Mouse (Mus musculus) liver, embryonic 13.5 days (tissue): ENCODE measurements around the gene Kdm3a. TPM values are rescaled to one million over a fixed set of nuclear protein-coding genes. Genes with fewer than 3 reads are reported as not detected.
A peak's percentile ranks its signal among the peaks of the same experiment; 100 is the strongest.

Source experiments
- ATAC-seq: fragments of 200-750 bp; cut with Nextera tagmentation; 2 replicates; pipeline ENCODE4 v1.8.0; 2017; ENCODE audit warnings: low read depth, mild to moderate bottlenecking, moderate number of reproducible peaks, moderate library complexity
- DNase-seq: peaks from one replicate; pipeline ENCODE4 v3.0.0; 2022
- H3K27ac ChIP-seq: fragments of 300-500 bp; sonication (generic); 2 replicates; pipeline ENCODE4 v1.5.1; 2015; ENCODE audit warnings: moderate library complexity, mild to moderate bottlenecking, inconsistent platforms
- H3K27me3 ChIP-seq: fragments of 300-500 bp; sonication (generic); 2 replicates; pipeline ENCODE4 v1.6.1; 2015; ENCODE audit warnings: mild to moderate bottlenecking, inconsistent platforms
- H3K36me3 ChIP-seq: fragments of 300-500 bp; sonication (generic); 2 replicates; pipeline ENCODE4 v1.6.1; 2015; ENCODE audit warnings: mild to moderate bottlenecking, inconsistent platforms
- H3K4me1 ChIP-seq: fragments of 300-500 bp; sonication (generic); replicated peaks from 2 replicates; pipeline ENCODE4 v1.6.1; 2015; ENCODE audit warnings: inconsistent platforms
- H3K4me2 ChIP-seq: fragments of 300-500 bp; sonication (generic); 2 replicates; pipeline ENCODE4 v1.6.1; 2015; ENCODE audit warnings: inconsistent platforms, mild to moderate bottlenecking, moderate library complexity
- H3K4me3 ChIP-seq: fragments of 300-500 bp; sonication (generic); replicated peaks from 2 replicates; pipeline ENCODE4 v1.5.1; 2015; ENCODE audit warnings: mild to moderate bottlenecking, inconsistent platforms
- H3K9ac ChIP-seq: fragments of 300-500 bp; sonication (generic); 2 replicates; pipeline ENCODE4 v1.6.1; 2015; ENCODE audit warnings: mild to moderate bottlenecking, inconsistent platforms
- H3K9me3 ChIP-seq: fragments of 300-500 bp; sonication (generic); replicated peaks from 2 replicates; pipeline ENCODE4 v1.6.1; 2016; ENCODE audit warnings: inconsistent platforms
- WGBS: fragments of 180-500 bp; shearing (Covaris S2); methylation state at CpG from one replicate; pipeline ENCODE4 v1.1.7; 2015; ENCODE audit not compliant: insufficient replicate concordance; 5-methylcytosine and 5-hydroxymethylcytosine counted together
- polyA plus RNA-seq: library from polyadenylated mRNA; unstranded; fragments of >200 nt; fragmentation: Nextera tagmentation; extraction: Ambion mirVana; gene quantifications from 2 replicates; pipeline ENCODE4 v1.2.1, GENCODE M21; 2015

The Kdm3a gene
- 10.5 and 15.2 TPM in 2 replicates for polyA plus RNA-seq

GRCm38 (mm10) chr6:71632829-71633662 lies at the start of gene Kdm3a:
Kdm3a (minus strand) TSS chr6:71632990.
- Histone ChIP-seq H3K27ac (peak within 1 kb of the TSS; percentile 98), H3K4me3 (peak within 1 kb of the TSS; percentile 89), H3K36me3 (peaks cover 11% of the 10 kb centered on the region), H3K9me3 (no peaks in the 10 kb centered on the region), H3K27me3 (peaks cover 14% of the 10 kb centered on the region; the same call in 1 of the 2 replicates), H3K9ac (peak within 1 kb of the TSS; percentile 94), H3K4me1 (peaks cover 26% of the 10 kb centered on the region), H3K4me2 (peak within 1 kb of the TSS; percentile 86)
- ATAC-seq (peak; percentile 89), DNase-seq (peak; percentile 97)
- under 1% methylated on average over 63 of the region's 63 CpGs for WGBS

- no peaks in the 10 kb centered on the region for H3K36me3 ChIP-seq
- DNase-seq: no peak
- WGBS: 54% methylated on average over 7 of the region's 7 CpGs
Observed at GRCm38 (mm10) chr6:71678891-71679290, 46.1 kb upstream of the Kdm3a start.

GRCm38 (mm10) chr6:71673166-71673565 lies 40.4 kb upstream of the Kdm3a start:
- Histone ChIP-seq H3K27ac (no peak overlapping the region), H3K4me3 (no peak overlapping the region), H3K27me3 (no peaks in the 10 kb centered on the region), H3K9me3 (no peaks in the 10 kb centered on the region), H3K4me2 (no peak overlapping the region), H3K4me1 (no peaks in the 10 kb centered on the region), H3K36me3 (no peaks in the 10 kb centered on the region), H3K9ac (no peak overlapping the region)
- WGBS: 36% methylated on average over 2 of the region's 2 CpGs
- ATAC-seq (no peak), DNase-seq (peak; percentile 39)

More at GRCm38 (mm10) chr6:71678891-71679290, 46.1 kb upstream of the Kdm3a start:
- Histone ChIP-seq H3K27ac (no peak overlapping the region), H3K4me2 (no peak overlapping the region), H3K9me3 (no peaks in the 10 kb centered on the region), H3K4me1 (no peaks in the 10 kb centered on the region), H3K9ac (no peak overlapping the region), H3K27me3 (no peaks in the 10 kb centered on the region), H3K4me3 (no peak overlapping the region)
- ATAC-seq: no peak

- Histone ChIP-seq H3K36me3 (no peaks in the 10 kb centered on the region), H3K27ac (no peak overlapping the region), H3K27me3 (no peaks in the 10 kb centered on the region), H3K4me1 (peaks cover 31% of the 10 kb centered on the region), H3K4me2 (no peak overlapping the region), H3K9ac (no peak overlapping the region), H3K9me3 (no peaks in the 10 kb centered on the region), H3K4me3 (no peak overlapping the region)
- 46% methylated on average over 1 of the region's 1 CpGs for WGBS
- DNase-seq (no peak), ATAC-seq (no peak)
Observed at GRCm38 (mm10) chr6:71664511-71664910, 31.7 kb upstream of the Kdm3a start.

- Histone ChIP-seq H3K9ac (no peak overlapping the region), H3K4me2 (peak overlapping the region; percentile 3; the same call in 1 of the 2 replicates), H3K9me3 (no peaks in the 10 kb centered on the region), H3K4me1 (peaks cover 52% of the 10 kb centered on the region), H3K36me3 (no peaks in the 10 kb centered on the region), H3K27me3 (no peaks in the 10 kb centered on the region), H3K27ac (no peak overlapping the region), H3K4me3 (no peak overlapping the region)
- ATAC-seq (peak; percentile 35; the same call in 1 of the 2 replicates), DNase-seq (peak; percentile 23)
- WGBS: 22% methylated on average over 2 of the region's 2 CpGs
Observed at GRCm38 (mm10) chr6:71658290-71658689, 25.5 kb upstream of the Kdm3a start.

DNA sequence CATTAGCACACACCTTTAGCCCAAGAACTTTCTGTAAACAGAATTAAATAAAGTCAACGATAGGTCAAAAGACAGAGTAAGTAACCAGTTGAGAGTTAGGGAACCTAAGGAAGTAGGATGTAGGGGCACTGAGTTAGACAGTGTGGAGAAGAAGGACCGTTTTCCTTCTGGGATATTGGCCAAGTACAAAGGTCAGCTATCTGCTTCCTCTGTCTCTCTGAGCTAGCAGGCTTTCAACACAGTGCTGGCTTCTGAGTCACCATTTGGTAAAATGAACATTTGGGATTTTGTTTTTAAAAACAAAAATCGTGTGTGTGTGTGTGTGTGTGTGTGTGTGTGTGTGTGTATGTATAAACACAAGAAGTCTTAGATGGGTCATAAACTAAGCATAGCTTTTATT lies 23.0 kb upstream of the Kdm3a start:
- Histone ChIP-seq H3K27ac (no peak overlapping the region), H3K27me3 (no peaks in the 10 kb centered on the region), H3K4me1 (peaks cover 32% of the 10 kb centered on the region), H3K9me3 (no peaks in the 10 kb centered on the region), H3K4me2 (no peak overlapping the region), H3K36me3 (no peaks in the 10 kb centered on the region), H3K4me3 (no peak overlapping the region), H3K9ac (no peak overlapping the region)
- no peak for ATAC-seq
- no peak for DNase-seq
- 48% methylated on average over 3 of the region's 3 CpGs for WGBS

- WGBS: 47% methylated on average over 2 of the region's 2 CpGs
Observed at GRCm38 (mm10) chr6:71651868-71652267, 19.1 kb upstream of the Kdm3a start.

DNA sequence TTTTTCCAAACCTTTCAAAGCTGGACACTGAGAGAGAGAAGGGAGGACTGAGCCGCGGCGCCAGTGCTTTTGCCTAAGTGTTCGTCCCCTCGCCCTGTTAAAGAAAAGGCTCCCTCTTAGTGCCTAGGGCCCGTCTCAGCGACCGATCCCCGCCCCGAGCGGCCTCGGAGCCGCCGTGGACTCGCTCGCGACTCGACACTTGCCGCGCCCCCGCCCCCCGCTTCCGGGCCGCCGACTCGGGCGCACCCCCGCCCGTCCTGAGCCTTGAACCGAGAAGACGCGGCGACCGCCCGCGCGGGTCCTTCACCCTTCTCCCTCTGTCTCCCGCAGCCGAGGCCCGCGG lies 333 bp downstream of the Kdm3a start:
- Histone ChIP-seq H3K27me3 (peaks cover 10% of the 10 kb centered on the region; the same call in 1 of the 2 replicates), H3K4me1 (peaks cover 26% of the 10 kb centered on the region), H3K36me3 (peaks cover 11% of the 10 kb centered on the region), H3K4me2 (peak overlapping the region; percentile 86), H3K27ac (peak overlapping the region; percentile 98), H3K4me3 (peak overlapping the region; percentile 89), H3K9me3 (no peaks in the 10 kb centered on the region), H3K9ac (peak overlapping the region; percentile 94)
- no peak for DNase-seq
- WGBS: under 1% methylated on average over 41 of the region's 41 CpGs
- no peak for ATAC-seq

More at GRCm38 (mm10) chr6:71651868-71652267, 19.1 kb upstream of the Kdm3a start:
- H3K36me3 ChIP-seq: no peaks in the 10 kb centered on the region
- no peak overlapping the region for H3K27ac ChIP-seq
- H3K4me1 ChIP-seq: peaks cover 4% of the 10 kb centered on the region
- no peak overlapping the region for H3K4me3 ChIP-seq
- H3K9me3 ChIP-seq: no peaks in the 10 kb centered on the region
- no peak overlapping the region for H3K9ac ChIP-seq
- no peak for ATAC-seq
- no peak overlapping the region for H3K4me2 ChIP-seq
- no peaks in the 10 kb centered on the region for H3K27me3 ChIP-seq
- DNase-seq: no peak

DNA sequence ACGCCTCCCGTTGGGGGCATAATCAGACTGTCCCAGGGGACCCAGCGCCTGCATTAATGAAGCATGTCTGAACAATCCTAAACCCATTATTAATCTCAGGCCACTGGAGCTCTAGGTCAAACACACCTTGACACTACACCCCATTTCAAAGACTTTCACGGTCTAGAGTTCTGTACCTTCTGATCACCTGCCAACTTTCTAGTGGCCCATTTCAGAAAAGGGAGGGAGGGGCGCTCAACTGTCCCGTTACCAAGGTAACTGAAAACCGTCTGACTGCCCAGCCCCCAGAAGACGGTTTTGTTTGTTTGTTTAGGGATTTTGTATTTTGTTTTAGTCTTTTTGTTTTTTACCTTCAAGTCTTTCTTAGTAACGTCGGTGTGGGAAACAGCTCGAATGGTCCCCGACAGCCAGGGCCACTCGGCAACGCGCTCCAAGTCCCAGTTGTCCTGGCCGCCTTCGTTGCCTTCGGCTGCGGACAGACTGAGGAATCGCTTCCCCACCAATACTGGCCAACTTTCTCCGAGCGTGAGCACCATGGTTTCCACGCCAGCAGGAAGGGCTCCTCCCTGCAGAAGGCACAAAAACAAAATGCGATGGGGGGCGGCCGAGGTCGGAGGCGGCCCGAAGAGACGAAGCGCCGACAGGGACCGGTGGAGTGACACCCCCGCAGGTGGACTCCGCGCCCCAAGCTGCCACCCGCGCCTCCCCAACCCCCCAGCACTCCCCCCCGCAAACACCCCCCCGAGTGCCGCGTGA lies 906 bp downstream of the Kdm3a start:
- Histone ChIP-seq H3K4me1 (peaks cover 28% of the 10 kb centered on the region), H3K27ac (peak overlapping the region; percentile 98), H3K4me2 (peak overlapping the region; percentile 86), H3K27me3 (peaks cover 4% of the 10 kb centered on the region; the same call in 1 of the 2 replicates), H3K36me3 (peaks cover 15% of the 10 kb centered on the region), H3K4me3 (peak overlapping the region; percentile 89), H3K9ac (peak overlapping the region; percentile 94), H3K9me3 (no peaks in the 10 kb centered on the region)
- DNase-seq (peak; percentile 38), ATAC-seq (no peak)
- WGBS: 5% methylated on average over 41 of the region's 42 CpGs

- Histone ChIP-seq H3K27ac (0 out of 2 replicates have a peak overlapping the region, but pooled peaks have one; percentile 98), H3K4me2 (peak overlapping the region; percentile 86), H3K9me3 (no peaks in the 10 kb centered on the region), H3K9ac (peak overlapping the region; percentile 94), H3K27me3 (no peaks in the 10 kb centered on the region), H3K4me1 (peaks cover 28% of the 10 kb centered on the region), H3K36me3 (peaks cover 20% of the 10 kb centered on the region), H3K4me3 (peak overlapping the region; percentile 89)
- DNase-seq (peak; percentile 19), ATAC-seq (no peak)
- 10% methylated on average over 2 of the region's 2 CpGs for WGBS
Observed at GRCm38 (mm10) chr6:71631196-71631595, 1.6 kb downstream of the Kdm3a start.

DNA sequence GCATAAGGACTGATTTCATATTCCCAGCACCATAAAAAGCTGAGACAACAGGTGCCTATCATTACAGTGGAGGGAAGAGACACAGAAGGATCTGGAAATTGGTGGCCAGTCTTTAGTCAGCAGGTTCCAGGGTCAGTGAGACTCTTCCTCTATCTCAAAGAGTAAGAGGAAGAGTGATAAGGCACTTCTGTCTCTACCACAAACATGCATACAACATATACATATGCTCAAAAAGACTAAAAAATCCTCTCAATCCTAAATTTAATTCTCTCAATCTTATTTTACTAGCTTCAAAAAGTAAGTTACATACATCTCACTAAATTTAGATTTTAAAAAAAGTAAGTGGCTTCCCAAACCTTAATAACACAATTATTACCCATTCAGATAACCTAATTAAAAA lies 5.5 kb downstream of the Kdm3a start:
- peaks cover 48% of the 10 kb centered on the region for H3K36me3 ChIP-seq
- H3K9me3 ChIP-seq: no peaks in the 10 kb centered on the region
- H3K27ac ChIP-seq: no peak overlapping the region
- H3K4me1 ChIP-seq: peaks cover 28% of the 10 kb centered on the region
- ATAC-seq (no peak), DNase-seq (no peak)
- H3K27me3 ChIP-seq: no peaks in the 10 kb centered on the region
- H3K4me2 ChIP-seq: no peak overlapping the region
- no peak overlapping the region for H3K9ac ChIP-seq
- no peak overlapping the region for H3K4me3 ChIP-seq
